Mouse (Mus musculus) embryonic facial prominence, embryonic 10.5 days (tissue): Measurements from ENCODE around the gene Tbl3. TPM values are rescaled to one million over a fixed set of nuclear protein-coding genes. Genes with fewer than 3 reads are reported as not detected.
A peak's percentile ranks its signal among the peaks of the same experiment; 100 is the strongest.

Experiments used
- DNase-seq: peaks from one replicate; pipeline ENCODE4 v3.0.0-alpha.2; 2017; ENCODE audit warnings: low spot score
- H3K27ac ChIP-seq: fragments of 300-500 bp; sonication (generic); replicated peaks from 2 replicates; pipeline ENCODE4 v1.5.1; 2016; ENCODE audit warnings: mild to moderate bottlenecking
- H3K27me3 ChIP-seq: fragments of 300-500 bp; sonication (generic); replicated peaks from 2 replicates; pipeline ENCODE4 v1.6.1; 2016; ENCODE audit warnings: low read depth, mild to moderate bottlenecking; ENCODE audit not compliant: poor library complexity, severe bottlenecking
- H3K36me3 ChIP-seq: fragments of 300-500 bp; sonication (generic); replicated peaks from 2 replicates; pipeline ENCODE4 v1.6.1; 2016; ENCODE audit warnings: mild to moderate bottlenecking, moderate library complexity
- H3K4me1 ChIP-seq: fragments of 300-500 bp; sonication (generic); 2 replicates; pipeline ENCODE4 v1.6.1; 2016
- H3K4me3 ChIP-seq: fragments of 300-500 bp; sonication (generic); 2 replicates; pipeline ENCODE4 v1.5.1; 2016; ENCODE audit warnings: mild to moderate bottlenecking, moderate library complexity
- H3K9me3 ChIP-seq: fragments of 300-500 bp; sonication (generic); 2 replicates; pipeline ENCODE4 v1.6.1; 2016; ENCODE audit warnings: mild to moderate bottlenecking
- WGBS: fragments of 180-500 bp; shearing (Covaris S2); methylation state at CpG from one replicate; pipeline ENCODE4 v1.1.7; 2016; 5-methylcytosine and 5-hydroxymethylcytosine counted together
- polyA plus RNA-seq: library from polyadenylated mRNA; unstranded; fragments of >200 nt; fragmentation: Nextera tagmentation; extraction: Ambion mirVana; gene quantifications from 2 replicates; pipeline ENCODE4 v1.2.1, GENCODE M21; 2016

Gene Tbl3
- polyA plus RNA-seq, 1 experiment from 2014 or later: 152 TPM

- Histone ChIP-seq H3K9me3 (no peaks in the 10 kb centered on the region), H3K27ac (no peak overlapping the region), H3K4me3 (no peak overlapping the region), H3K4me1 (peaks cover 31% of the 10 kb centered on the region), H3K27me3 (peaks cover 79% of the 10 kb centered on the region), H3K36me3 (no peaks in the 10 kb centered on the region)
- 77% methylated on average over 4 of the region's 4 CpGs for WGBS
- no peak for DNase-seq
Observed at GRCm38 (mm10) chr17:24654969-24655368, 52.5 kb downstream of the Tbl3 start.

- peak; percentile 90 for DNase-seq
- 5% methylated on average over 19 of the region's 19 CpGs for WGBS
- Histone ChIP-seq H3K27me3 (peaks cover 78% of the 10 kb centered on the region), H3K27ac (peak overlapping the region; percentile 66), H3K36me3 (no peaks in the 10 kb centered on the region), H3K4me3 (peak overlapping the region; percentile 50), H3K4me1 (peaks cover 39% of the 10 kb centered on the region), H3K9me3 (no peaks in the 10 kb centered on the region)
Observed at GRCm38 (mm10) chr17:24653967-24654710, 53.3 kb downstream of the Tbl3 start.

GRCm38 (mm10) chr17:24651835-24652234 lies 55.6 kb downstream of the Tbl3 start:
- 81% methylated on average over 3 of the region's 3 CpGs for WGBS
- Histone ChIP-seq H3K9me3 (no peaks in the 10 kb centered on the region), H3K36me3 (no peaks in the 10 kb centered on the region; the same call in 1 of the 2 replicates), H3K27me3 (peaks cover 72% of the 10 kb centered on the region), H3K4me1 (peaks cover 35% of the 10 kb centered on the region), H3K27ac (no peak overlapping the region), H3K4me3 (no peak overlapping the region)
- DNase-seq: no peak

- peaks cover 35% of the 10 kb centered on the region for H3K4me1 ChIP-seq
- peaks cover 62% of the 10 kb centered on the region for H3K27me3 ChIP-seq
- no peaks in the 10 kb centered on the region for H3K9me3 ChIP-seq
- H3K27ac ChIP-seq: peak overlapping the region; percentile 87; the same call in 1 of the 2 replicates
- H3K4me3 ChIP-seq: peak overlapping the region; percentile 88; the same call in 1 of the 2 replicates
- DNase-seq: no peak
- no peaks in the 10 kb centered on the region; the same call in 1 of the 2 replicates for H3K36me3 ChIP-seq
- 79% methylated on average over 4 of the region's 4 CpGs for WGBS
Observed at GRCm38 (mm10) chr17:24650766-24651165, 56.7 kb downstream of the Tbl3 start.

GRCm38 (mm10) chr17:24650070-24650616 lies 57.3 kb downstream of the Tbl3 start, which contains the start of gene Slc9a3r2:
TSS of gene Slc9a3r2 (minus strand) at chr17:24650327.
- peaks cover 2% of the 10 kb centered on the region; the same call in 1 of the 2 replicates for H3K36me3 ChIP-seq
- peaks cover 41% of the 10 kb centered on the region for H3K4me1 ChIP-seq
- H3K27ac ChIP-seq: peak within 1 kb of the TSS; percentile 87
- H3K27me3 ChIP-seq: peaks cover 57% of the 10 kb centered on the region
- WGBS: under 1% methylated on average over 41 of the region's 41 CpGs
- peak; percentile 84 for DNase-seq
- H3K4me3 ChIP-seq: peak within 1 kb of the TSS; percentile 88
- H3K9me3 ChIP-seq: no peaks in the 10 kb centered on the region

- H3K27ac ChIP-seq: peak overlapping the region; percentile 87
- peaks cover 2% of the 10 kb centered on the region; the same call in 1 of the 2 replicates for H3K36me3 ChIP-seq
- no peaks in the 10 kb centered on the region for H3K9me3 ChIP-seq
- peak overlapping the region; percentile 88 for H3K4me3 ChIP-seq
- peaks cover 46% of the 10 kb centered on the region for H3K4me1 ChIP-seq
- peak; percentile 59 for DNase-seq
- peaks cover 53% of the 10 kb centered on the region for H3K27me3 ChIP-seq
- under 1% methylated on average over 35 of the region's 35 CpGs for WGBS
Observed at GRCm38 (mm10) chr17:24649581-24650069, 57.8 kb downstream of the Tbl3 start.

- Histone ChIP-seq H3K27ac (0 out of 2 replicates have a peak overlapping the region, but pooled peaks have one; percentile 87), H3K27me3 (peaks cover 53% of the 10 kb centered on the region), H3K36me3 (peaks cover 5% of the 10 kb centered on the region; the same call in 1 of the 2 replicates), H3K9me3 (no peaks in the 10 kb centered on the region), H3K4me1 (peaks cover 51% of the 10 kb centered on the region), H3K4me3 (peak overlapping the region; percentile 88)
- WGBS: 72% methylated on average over 10 of the region's 10 CpGs
- DNase-seq: no peak
Observed at GRCm38 (mm10) chr17:24648731-24649377, 58.6 kb downstream of the Tbl3 start.

Other genes starting within 250 kb of the Tbl3 start
- 35.5 and 36.6 TPM in 2 replicates for gene E4f1, start 237.3 kb downstream of the Tbl3 start, polyA plus RNA-seq
- gene Pgp, start 237.3 kb downstream of the Tbl3 start, polyA plus RNA-seq: 71.0 and 72.8 TPM in 2 replicates
- 0.36 and 0.67 TPM in 2 replicates for gene Bricd5, start 233.8 kb downstream of the Tbl3 start, polyA plus RNA-seq
- 37.5 and 39.0 TPM in 2 replicates for gene Mlst8, start 228.6 kb downstream of the Tbl3 start, polyA plus RNA-seq
- 3.1 and 3.9 TPM in 2 replicates for gene Caskin1, start 219.1 kb downstream of the Tbl3 start, polyA plus RNA-seq
- 116 and 121 TPM in 2 replicates for gene Traf7, start 179.7 kb downstream of the Tbl3 start, polyA plus RNA-seq
- 2.6 TPM in 2 replicates for gene Rab26, start 173.4 kb downstream of the Tbl3 start, polyA plus RNA-seq
- 14.9 and 16.3 TPM in 2 replicates for gene Pkd1, start 157.8 kb downstream of the Tbl3 start, polyA plus RNA-seq
- 70.2 and 70.4 TPM in 2 replicates for gene Tsc2, start 75.0 kb downstream of the Tbl3 start, polyA plus RNA-seq
- gene Nthl1, start 75.0 kb downstream of the Tbl3 start, polyA plus RNA-seq: 22.4 and 27.3 TPM in 2 replicates
- 31.7 and 37.3 TPM in 2 replicates for gene Slc9a3r2, start 57.3 kb downstream of the Tbl3 start, polyA plus RNA-seq
- not detected in 2 replicates for gene Npw, start 49.2 kb downstream of the Tbl3 start, polyA plus RNA-seq
- 29.0 and 30.4 TPM in 2 replicates for gene Zfp598, start 38.0 kb downstream of the Tbl3 start, polyA plus RNA-seq
- gene Syngr3, start 17.7 kb downstream of the Tbl3 start, polyA plus RNA-seq: 6.0 and 8.1 TPM in 2 replicates
- 48.9 and 52.3 TPM in 2 replicates for gene Gfer, start 11.5 kb downstream of the Tbl3 start, polyA plus RNA-seq
- gene Noxo1, start 11.4 kb downstream of the Tbl3 start, polyA plus RNA-seq: 0.72 and 1.9 TPM in 2 replicates
- 0.13 and 0.29 TPM in 2 replicates for gene Rnf151, start 10.4 kb upstream of the Tbl3 start, polyA plus RNA-seq
- 1,693 and 1,819 TPM in 2 replicates for gene Rps2, start 10.5 kb upstream of the Tbl3 start, polyA plus RNA-seq
- gene Ndufb10, start 16.8 kb upstream of the Tbl3 start, polyA plus RNA-seq: 193 and 199 TPM in 2 replicates
- gene Rpl3l, start 20.2 kb upstream of the Tbl3 start, polyA plus RNA-seq: not detected in 2 replicates
- 21.6 and 24.6 TPM in 2 replicates for gene Msrb1, start 29.0 kb upstream of the Tbl3 start, polyA plus RNA-seq
- 1.3 and 2.3 TPM in 2 replicates for gene Hs3st6, start 45.3 kb upstream of the Tbl3 start, polyA plus RNA-seq
- not detected in 2 replicates for gene Meiob, start 96.6 kb upstream of the Tbl3 start, polyA plus RNA-seq
- gene Hagh, start 132.5 kb upstream of the Tbl3 start, polyA plus RNA-seq: 26.4 and 28.6 TPM in 2 replicates
- gene Fahd1, start 142.7 kb upstream of the Tbl3 start, polyA plus RNA-seq: 16.7 and 17.4 TPM in 2 replicates
- gene Igfals, start 158.3 kb upstream of the Tbl3 start, polyA plus RNA-seq: 0.49 and 1.2 TPM in 2 replicates
- gene Nubp2, start 178.7 kb upstream of the Tbl3 start, polyA plus RNA-seq: 71.8 and 81.8 TPM in 2 replicates
- 47.1 TPM in 2 replicates for gene Spsb3, start 179.0 kb upstream of the Tbl3 start, polyA plus RNA-seq
- 30.6 and 33.6 TPM in 2 replicates for gene Eme2, start 187.4 kb upstream of the Tbl3 start, polyA plus RNA-seq
- 102 and 105 TPM in 2 replicates for gene Mrps34, start 187.5 kb upstream of the Tbl3 start, polyA plus RNA-seq
- gene Nme3, start 188.8 kb upstream of the Tbl3 start, polyA plus RNA-seq: 47.3 and 50.1 TPM in 2 replicates
- gene Mapk8ip3, start 229.3 kb upstream of the Tbl3 start, polyA plus RNA-seq: 40.8 and 40.9 TPM in 2 replicates